Mouse (Mus musculus): ENCODE data around the gene Edrf1. TPM values are rescaled to one million over a fixed set of nuclear protein-coding genes. Genes with fewer than 3 reads are reported as not detected.

Gene Edrf1
- 1 to 10 TPM; 7.0 to 8.0 TPM for total RNA-seq (2021)
- long read RNA-seq, experiment 1, full-length matches to known transcripts, result 3 of 8 reads
- long read RNA-seq, experiment 1, partial matches to known transcripts, result 3 of 8 reads
- long read RNA-seq, experiment 1, other reads (novel, unspliced or antisense), result 2 of 8 reads
- long read RNA-seq, experiment 2, full-length matches to known transcripts, result 5 of 7 reads
- long read RNA-seq, experiment 2, partial matches to known transcripts, result 1 of 7 reads
- long read RNA-seq, experiment 2, other reads (novel, unspliced or antisense), result 1 of 7 reads

- intact Hi-C loops (cut with DNase I; ENCODE audit: low total_unique reads), result no loop called here
- DNase-seq, result peak; percentile 99
Measured at GRCm38 (mm10) chr7:133637361-133638305, at the start of gene Edrf1. TSS of gene Edrf1 (plus strand) at chr7:133637543.

GRCm38 (mm10) chr7:133591750-133592149 lies 45.6 kb upstream of the Edrf1 start:
- intact Hi-C loops (cut with DNase I; ENCODE audit: low total_unique reads), result no loop called here

GRCm38 (mm10) chr7:133600558-133600957 lies 36.8 kb upstream of the Edrf1 start:
- no peak for DNase-seq
- intact Hi-C loops (cut with DNase I; ENCODE audit: low total_unique reads), result no loop called here

More at GRCm38 (mm10) chr7:133591750-133592149, 45.6 kb upstream of the Edrf1 start:
- DNase-seq, result no peak

- no peak for DNase-seq
- intact Hi-C loops (cut with DNase I; ENCODE audit: low total_unique reads), result no loop called here
Measured at GRCm38 (mm10) chr7:133602058-133602457, 35.3 kb upstream of the Edrf1 start, which contains the start of gene Tex36. TSS of gene Tex36 (minus strand) at chr7:133602158.

GRCm38 (mm10) chr7:133603156-133603555 lies 34.2 kb upstream of the Edrf1 start:
- DNase-seq, result no peak
- intact Hi-C loops (cut with DNase I; ENCODE audit: low total_unique reads), result no loop called here

GRCm38 (mm10) chr7:133604427-133605081 lies 32.8 kb upstream of the Edrf1 start:
- no peak for DNase-seq
- intact Hi-C loops (cut with DNase I; ENCODE audit: low total_unique reads), result no loop called here

GRCm38 (mm10) chr7:133607331-133607730 lies 30.0 kb upstream of the Edrf1 start:
- intact Hi-C loops (cut with DNase I; ENCODE audit: low total_unique reads), result no loop called here
- DNase-seq, result no peak

GRCm38 (mm10) chr7:133607883-133608575 lies 29.3 kb upstream of the Edrf1 start:
- no peak for DNase-seq
- intact Hi-C loops (cut with DNase I; ENCODE audit: low total_unique reads), result no loop called here

- DNase-seq, result no peak
- intact Hi-C loops (cut with DNase I; ENCODE audit: low total_unique reads), result no loop called here
Measured at GRCm38 (mm10) chr7:133608631-133609340, 28.6 kb upstream of the Edrf1 start.

- intact Hi-C loops (cut with DNase I; ENCODE audit: low total_unique reads), result no loop called here
Measured at GRCm38 (mm10) chr7:133609585-133609984, 27.8 kb upstream of the Edrf1 start.

GRCm38 (mm10) chr7:133612981-133613380 lies 24.4 kb upstream of the Edrf1 start:
- intact Hi-C loops (cut with DNase I; ENCODE audit: low total_unique reads), result no loop called here
- DNase-seq, result no peak

More at GRCm38 (mm10) chr7:133609585-133609984, 27.8 kb upstream of the Edrf1 start:
- no peak for DNase-seq

- intact Hi-C loops (cut with DNase I; ENCODE audit: low total_unique reads), result no loop called here
- no peak for DNase-seq
Measured at GRCm38 (mm10) chr7:133620721-133621120, 16.6 kb upstream of the Edrf1 start.

GRCm38 (mm10) chr7:133623226-133623625 lies 14.1 kb upstream of the Edrf1 start:
- intact Hi-C loops (cut with DNase I; ENCODE audit: low total_unique reads), result no loop called here
- no peak for DNase-seq

- intact Hi-C loops (cut with DNase I; ENCODE audit: low total_unique reads), result no loop called here
- no peak for DNase-seq
Measured at GRCm38 (mm10) chr7:133627184-133627936, 10.0 kb upstream of the Edrf1 start.

GRCm38 (mm10) chr7:133630821-133631220 lies 6.5 kb upstream of the Edrf1 start:
- no peak for DNase-seq
- intact Hi-C loops (cut with DNase I; ENCODE audit: low total_unique reads), result no loop called here

- intact Hi-C loops (cut with DNase I; ENCODE audit: low total_unique reads), result no loop called here
- DNase-seq, result peak; percentile 29
Measured at GRCm38 (mm10) chr7:133632476-133632875, 4.9 kb upstream of the Edrf1 start.

GRCm38 (mm10) chr7:133634932-133635650 lies 2.3 kb upstream of the Edrf1 start:
- no peak for DNase-seq
- intact Hi-C loops (cut with DNase I; ENCODE audit: low total_unique reads), result no loop called here

Data from gastrocnemius, postnatal 14 days (tissue).